Mouse (Mus musculus): ENCODE measurements at regions not wholly inside any gene's neighbourhood (a gene's known extent, or its start where the extent isn't known, plus 50 kb on each side); places are given as distances from the start of the nearest gene placed in this dataset.

- H3K36me3 ChIP-seq (ENCODE audit: control insufficient read depth, insufficient read depth), result no peaks in the 10 kb centered on the region
- H3K27ac ChIP-seq (ENCODE audit: low read depth, low read length), result no peak overlapping the region
- no peak for TF ChIP-seq CTCF (IDR thresholded peaks at IDR 0.05; ENCODE audit: low read depth)
- H3K4me1 ChIP-seq (replicated peaks; ENCODE audit: control insufficient read depth, insufficient read depth, low read length), result no peaks in the 10 kb centered on the region
- H3K9ac ChIP-seq (ENCODE audit: low read depth, low read length), result no peak overlapping the region
- no peaks in the 10 kb centered on the region for H3K9me3 ChIP-seq (ENCODE audit: control insufficient read depth)
- 41% methylated on average over 1 of the region's 1 CpGs for WGBS
- no peaks in the 10 kb centered on the region for H3K27me3 ChIP-seq (replicated peaks; ENCODE audit: control insufficient read depth, insufficient read depth, low read length)
- no peak overlapping the region for H3K4me2 ChIP-seq (replicated peaks; ENCODE audit: low read depth)
- no peak overlapping the region for H3K4me3 ChIP-seq (ENCODE audit: low read depth, low read length)
- ATAC-seq, result no peak
These were observed 263.5 kb upstream of the Plxna2 start for GRCm38 (mm10) chr1:194354332-194355120.

- Histone ChIP-seq H3K36me3 (ENCODE audit: control insufficient read depth, insufficient read depth) (no peaks in the 10 kb centered on the region), H3K4me2 (replicated peaks; ENCODE audit: low read depth) (no peak overlapping the region), H3K9ac (ENCODE audit: low read depth, low read length) (no peak overlapping the region), H3K4me3 (ENCODE audit: low read depth, low read length) (no peak overlapping the region), H3K27ac (ENCODE audit: low read depth, low read length) (no peak overlapping the region), H3K27me3 (replicated peaks; ENCODE audit: control insufficient read depth, insufficient read depth, low read length) (no peaks in the 10 kb centered on the region), H3K9me3 (ENCODE audit: control insufficient read depth) (no peaks in the 10 kb centered on the region), H3K4me1 (replicated peaks; ENCODE audit: control insufficient read depth, insufficient read depth, low read length) (no peaks in the 10 kb centered on the region)
- no peak for TF ChIP-seq CTCF (IDR thresholded peaks at IDR 0.05; ENCODE audit: low read depth)
- WGBS, result 35% methylated on average over 3 of the region's 3 CpGs
- no peak for ATAC-seq
These were observed 272.5 kb upstream of the Plxna2 start for GRCm38 (mm10) chr1:194345304-194346033.

DNA sequence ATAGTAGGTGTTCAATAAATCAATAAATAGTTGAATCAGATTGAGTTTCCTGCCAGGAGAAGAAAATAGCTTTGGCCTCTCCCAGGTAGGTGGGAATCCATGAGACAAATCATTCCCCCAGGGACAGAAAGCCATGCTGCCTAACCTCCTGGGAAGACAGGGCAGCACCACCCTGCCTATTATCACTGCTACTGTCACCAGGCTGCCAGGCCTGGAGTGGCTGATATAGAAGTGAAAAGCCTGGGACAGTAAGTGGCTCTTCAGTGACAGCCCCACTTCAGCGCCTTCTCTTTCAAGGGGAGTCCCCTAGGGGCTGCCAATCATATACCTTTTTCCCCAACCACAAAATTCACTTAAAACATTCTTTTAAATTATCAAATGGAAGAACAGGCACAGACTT is 275.4 kb upstream of the Plxna2 start:
- no peak overlapping the region for H3K9ac ChIP-seq (ENCODE audit: low read depth, low read length)
- no peak overlapping the region for H3K4me3 ChIP-seq (ENCODE audit: low read depth, low read length)
- no peak for TF ChIP-seq CTCF (IDR thresholded peaks at IDR 0.05; ENCODE audit: low read depth)
- no peaks in the 10 kb centered on the region for H3K4me1 ChIP-seq (replicated peaks; ENCODE audit: control insufficient read depth, insufficient read depth, low read length)
- H3K9me3 ChIP-seq (ENCODE audit: control insufficient read depth), result no peaks in the 10 kb centered on the region
- H3K4me2 ChIP-seq (replicated peaks; ENCODE audit: low read depth), result no peak overlapping the region
- H3K27ac ChIP-seq (ENCODE audit: low read depth, low read length), result no peak overlapping the region
- no peaks in the 10 kb centered on the region for H3K36me3 ChIP-seq (ENCODE audit: control insufficient read depth, insufficient read depth)
- no peaks in the 10 kb centered on the region for H3K27me3 ChIP-seq (replicated peaks; ENCODE audit: control insufficient read depth, insufficient read depth, low read length)
- ATAC-seq, result no peak
- WGBS, result 100% methylated on average over 1 of the region's 1 CpGs

DNA sequence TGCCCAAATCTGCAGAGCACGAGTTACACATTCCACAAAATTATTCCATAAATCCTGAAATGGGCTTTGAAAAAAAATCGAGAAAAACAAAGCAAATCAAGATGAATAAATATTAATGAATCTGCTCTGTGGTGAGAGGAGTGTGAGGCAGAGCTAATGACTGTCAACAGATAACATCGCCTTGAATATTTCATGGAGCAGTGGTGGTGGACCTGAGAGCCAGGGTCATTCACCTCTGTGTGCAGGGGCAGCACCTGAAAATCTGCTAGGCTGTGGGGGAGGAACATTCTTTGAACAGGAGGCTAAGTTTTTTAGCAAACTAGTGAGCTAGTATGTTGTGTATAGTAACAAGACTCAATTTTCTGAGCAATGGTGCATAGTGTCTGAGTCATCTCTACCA is 276.3 kb upstream of the Plxna2 start:
- H3K9ac ChIP-seq (ENCODE audit: low read depth, low read length), result no peak overlapping the region
- no peaks in the 10 kb centered on the region for H3K9me3 ChIP-seq (ENCODE audit: control insufficient read depth)
- no peak overlapping the region for H3K4me3 ChIP-seq (ENCODE audit: low read depth, low read length)
- TF ChIP-seq CTCF (IDR thresholded peaks at IDR 0.05; ENCODE audit: low read depth), result no peak
- no peaks in the 10 kb centered on the region for H3K27me3 ChIP-seq (replicated peaks; ENCODE audit: control insufficient read depth, insufficient read depth, low read length)
- H3K4me2 ChIP-seq (replicated peaks; ENCODE audit: low read depth), result no peak overlapping the region
- ATAC-seq, result no peak
- H3K4me1 ChIP-seq (replicated peaks; ENCODE audit: control insufficient read depth, insufficient read depth, low read length), result no peaks in the 10 kb centered on the region
- H3K36me3 ChIP-seq (ENCODE audit: control insufficient read depth, insufficient read depth), result no peaks in the 10 kb centered on the region
- H3K27ac ChIP-seq (ENCODE audit: low read depth, low read length), result no peak overlapping the region
- 35% methylated on average over 3 of the region's 3 CpGs for WGBS

- no peak for ATAC-seq
- TF ChIP-seq CTCF (IDR thresholded peaks at IDR 0.05; ENCODE audit: low read depth), result no peak
- 62% methylated on average over 5 of the region's 5 CpGs for WGBS
- Histone ChIP-seq H3K9me3 (ENCODE audit: control insufficient read depth) (no peaks in the 10 kb centered on the region), H3K36me3 (ENCODE audit: control insufficient read depth, insufficient read depth) (no peaks in the 10 kb centered on the region), H3K27me3 (replicated peaks; ENCODE audit: control insufficient read depth, insufficient read depth, low read length) (no peaks in the 10 kb centered on the region), H3K4me1 (replicated peaks; ENCODE audit: control insufficient read depth, insufficient read depth, low read length) (no peaks in the 10 kb centered on the region), H3K4me3 (ENCODE audit: low read depth, low read length) (no peak overlapping the region), H3K27ac (ENCODE audit: low read depth, low read length) (no peak overlapping the region), H3K4me2 (replicated peaks; ENCODE audit: low read depth) (no peak overlapping the region), H3K9ac (ENCODE audit: low read depth, low read length) (no peak overlapping the region)
These were observed 283.0 kb upstream of the Plxna2 start for GRCm38 (mm10) chr1:194334752-194335719.

DNA sequence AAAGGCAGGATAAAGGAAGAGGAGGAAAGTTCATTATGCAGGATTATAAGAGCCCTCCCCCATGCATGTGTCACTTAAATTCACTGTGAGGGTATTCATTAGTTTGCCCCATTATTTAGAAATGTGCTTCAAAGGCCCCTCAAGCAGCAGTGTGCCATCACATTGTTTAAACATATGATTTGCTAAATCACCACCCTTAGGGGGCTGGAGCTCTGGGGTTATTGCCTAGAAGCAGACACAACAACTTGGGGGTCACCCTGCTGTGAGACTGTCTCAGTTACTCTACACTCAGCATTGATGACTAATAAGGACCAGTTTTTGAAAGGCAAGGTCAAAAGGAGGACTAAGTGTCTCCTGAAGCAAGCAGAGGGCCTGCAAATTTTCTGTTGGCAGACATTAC is 285.4 kb upstream of the Plxna2 start:
- no peaks in the 10 kb centered on the region for H3K4me1 ChIP-seq (replicated peaks; ENCODE audit: control insufficient read depth, insufficient read depth, low read length)
- no peak overlapping the region for H3K9ac ChIP-seq (ENCODE audit: low read depth, low read length)
- no peak overlapping the region for H3K4me3 ChIP-seq (ENCODE audit: low read depth, low read length)
- no peak for TF ChIP-seq CTCF (IDR thresholded peaks at IDR 0.05; ENCODE audit: low read depth)
- ATAC-seq, result no peak
- H3K27me3 ChIP-seq (replicated peaks; ENCODE audit: control insufficient read depth, insufficient read depth, low read length), result no peaks in the 10 kb centered on the region
- no peaks in the 10 kb centered on the region for H3K9me3 ChIP-seq (ENCODE audit: control insufficient read depth)
- H3K27ac ChIP-seq (ENCODE audit: low read depth, low read length), result no peak overlapping the region
- no peak overlapping the region for H3K4me2 ChIP-seq (replicated peaks; ENCODE audit: low read depth)
- no peaks in the 10 kb centered on the region for H3K36me3 ChIP-seq (ENCODE audit: control insufficient read depth, insufficient read depth)

Measured in intestine, postnatal 0 days (tissue).